Mouse (Mus musculus) liver, embryonic 14.5 days (tissue): ENCODE measurements around the gene Dnajc21.

ENCODE experiments used
- CTCF ChIP-seq: IDR thresholded peaks from 2 replicates; pipeline ENCODE4 v1.5.1; 2016; ENCODE audit warnings: antibody characterized with exemption, low read depth, control low read depth
- EP300 ChIP-seq: IDR thresholded peaks from 2 replicates; pipeline ENCODE4 v1.6.1; 2016; ENCODE audit warnings: antibody characterized with exemption, low read depth

- no peak for TF ChIP-seq CTCF
- no peak for TF ChIP-seq EP300
Measured at GRCm38 (mm10) chr15:10463555-10463954, 6.8 kb downstream of the Dnajc21 start.
